Mouse (Mus musculus): ENCODE data around the gene Kif12.
A peak's percentile ranks its signal among the peaks of the same experiment; 100 is the strongest.

Gene Kif12

DNA sequence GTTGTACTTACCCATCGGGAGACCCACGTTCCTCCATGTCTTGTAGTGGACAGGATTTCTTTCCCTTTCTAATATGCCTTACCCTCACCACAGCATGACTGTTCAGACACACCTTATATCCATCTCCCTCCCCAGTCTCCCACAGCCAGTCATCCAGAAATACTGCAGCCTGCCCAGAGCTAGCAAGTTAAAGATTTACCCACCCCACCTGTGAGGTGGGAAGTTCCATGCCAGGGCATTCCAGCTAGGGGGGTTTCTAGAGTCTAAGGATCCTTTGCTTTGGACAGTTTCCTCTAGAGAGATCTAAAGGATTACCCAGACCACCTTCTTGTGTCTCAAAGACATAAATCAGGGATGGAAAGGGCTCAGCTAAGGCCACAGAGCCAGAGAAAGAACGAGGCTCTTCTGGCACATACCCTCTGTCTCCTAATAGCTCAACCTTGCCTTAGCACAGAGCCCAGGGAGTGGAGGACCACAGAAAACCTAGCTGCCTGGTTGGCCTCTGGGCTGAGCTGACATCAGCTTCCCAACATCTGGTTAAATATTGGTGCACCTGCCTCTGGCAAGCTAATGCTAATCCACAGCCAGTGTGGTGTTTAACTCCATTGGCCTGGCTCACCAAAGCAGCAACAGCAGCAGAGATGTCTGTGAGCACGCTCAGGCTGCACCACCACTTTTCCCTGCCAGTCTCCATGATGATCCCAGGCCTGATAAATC, at the start of gene Kif12:
TSS of gene Kif12 (minus strand) at position 163 of the 717 bp plus-strand sequence.
- DNase-seq (ENCODE audit: low spot score in 2 of 2): no peak

DNA sequence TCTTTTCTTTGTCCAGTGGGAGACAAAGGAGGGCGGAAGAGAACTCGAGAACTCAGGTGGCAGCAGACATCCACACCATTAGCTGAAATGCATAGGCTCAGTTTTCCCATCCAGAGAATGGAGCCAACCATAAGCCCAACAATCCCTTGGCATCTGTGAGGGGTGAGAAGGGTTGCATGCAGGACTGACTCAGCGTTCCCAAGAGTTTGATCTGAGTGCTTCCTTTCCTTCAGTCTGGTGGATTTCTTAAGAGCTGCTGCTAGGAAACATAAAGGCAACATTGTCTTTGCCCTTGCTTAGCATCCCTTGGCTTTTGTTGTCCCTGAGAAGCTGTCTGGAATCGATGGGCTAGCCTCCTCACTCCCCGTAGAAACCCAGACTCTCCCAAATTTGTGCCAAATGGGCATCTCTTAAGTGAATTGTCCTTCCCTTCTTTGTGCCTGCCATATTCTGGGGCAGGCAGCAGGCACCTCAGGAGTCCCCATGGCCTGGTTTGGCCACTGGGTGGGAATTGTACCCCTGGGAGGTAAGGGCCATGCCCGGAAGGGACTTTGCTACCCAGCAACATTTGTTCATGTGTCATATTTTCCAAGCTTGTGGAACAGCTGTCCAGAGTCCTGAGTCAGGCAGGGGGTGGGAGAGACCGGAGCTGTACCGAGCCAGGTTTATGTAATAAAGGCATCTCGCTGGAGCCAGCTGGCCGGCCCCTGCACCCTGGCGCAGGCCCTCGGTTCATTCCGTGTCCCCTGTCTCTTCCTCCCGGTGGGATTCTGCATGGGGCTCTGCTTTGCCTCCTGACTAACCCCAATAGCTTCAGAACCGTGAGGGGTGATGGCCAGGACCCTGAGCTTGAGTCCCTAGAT, 49.4 kb upstream of the Kif12 start:
- DNase-seq (ENCODE audit: low spot score in 2 of 2): no peak

DNA sequence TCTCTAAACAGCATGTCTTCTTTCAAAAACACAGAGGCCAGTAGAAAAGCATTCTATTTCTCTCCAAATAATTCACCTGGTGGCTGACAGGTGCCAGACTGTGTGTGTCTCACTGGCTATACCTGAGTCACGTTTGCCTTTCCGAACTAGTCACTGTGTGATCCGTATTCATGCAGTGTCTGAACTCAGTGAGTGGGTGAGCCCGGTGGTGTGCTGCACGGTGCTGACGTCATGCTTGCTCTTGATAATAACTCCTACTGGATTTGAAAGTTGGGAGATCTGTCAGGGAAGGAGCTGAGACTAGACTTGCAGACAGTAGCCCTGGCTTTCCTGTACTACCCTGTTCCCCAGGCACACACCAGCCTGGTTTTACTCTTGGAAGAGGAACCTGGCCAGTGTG, 47.7 kb upstream of the Kif12 start:
- no peak for DNase-seq (ENCODE audit: low spot score in 2 of 2)

DNA sequence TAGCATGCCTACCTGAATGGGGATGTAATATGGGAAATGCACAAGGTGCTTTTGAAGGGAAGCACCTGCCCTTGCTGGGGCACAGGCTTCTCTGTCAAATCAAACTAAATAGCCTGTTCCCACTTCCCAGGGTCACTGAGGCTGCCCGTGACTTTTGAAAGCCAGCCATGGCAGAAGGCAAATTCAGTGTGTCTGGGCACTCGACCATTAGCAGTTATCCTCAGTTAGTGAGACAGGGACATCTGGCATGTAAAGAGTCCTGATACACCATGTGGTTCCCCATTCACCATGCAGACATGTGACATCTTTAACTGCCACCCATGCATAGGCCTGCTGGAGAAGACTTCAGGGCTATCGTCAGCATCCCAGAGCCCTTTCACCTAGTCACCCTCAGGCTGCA, 47.1 kb upstream of the Kif12 start:
- DNase-seq (ENCODE audit: low spot score in 2 of 2): no peak

DNA sequence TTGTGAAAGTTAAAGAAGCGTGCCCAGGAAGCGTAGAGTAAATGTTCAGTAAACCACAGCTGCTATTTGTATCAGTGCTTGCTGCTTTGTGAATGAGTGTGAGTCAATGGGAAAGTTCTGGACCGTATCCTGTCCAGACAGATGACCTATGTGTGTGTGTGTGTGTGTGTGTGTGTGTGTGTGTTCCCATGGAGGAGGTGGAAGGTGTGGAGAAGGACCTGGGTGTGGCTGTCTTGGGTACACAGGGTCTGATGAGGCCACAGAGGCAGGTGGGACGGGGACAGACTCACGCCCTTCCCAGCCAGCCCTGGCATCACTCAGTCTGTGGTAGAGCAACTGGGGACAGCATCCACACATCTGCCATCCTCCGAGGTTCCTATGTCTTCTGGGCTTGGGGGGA, 45.6 kb upstream of the Kif12 start:
- no peak for DNase-seq (ENCODE audit: low spot score in 2 of 2)

DNA sequence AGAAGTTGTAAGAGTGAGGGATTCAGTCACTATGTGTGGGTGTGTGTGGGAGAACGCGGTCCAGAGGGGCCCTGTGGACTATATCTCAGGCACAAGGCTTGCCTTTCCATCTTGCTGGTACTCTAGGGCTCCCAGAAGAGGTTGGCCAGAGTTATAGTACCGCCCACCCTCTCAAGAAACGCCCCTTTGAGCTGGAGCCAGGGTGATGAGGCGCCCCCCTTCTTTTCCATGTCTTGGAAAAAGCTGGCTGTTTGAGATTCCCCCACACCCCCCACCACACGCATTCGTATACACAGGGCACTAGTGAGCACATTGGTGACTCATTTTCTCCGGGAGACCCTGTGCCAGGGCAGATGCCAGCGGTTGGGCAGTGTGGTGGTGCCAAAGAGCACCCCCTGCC, 44.6 kb upstream of the Kif12 start:
- DNase-seq (ENCODE audit: low spot score in 2 of 2): no peak

DNA sequence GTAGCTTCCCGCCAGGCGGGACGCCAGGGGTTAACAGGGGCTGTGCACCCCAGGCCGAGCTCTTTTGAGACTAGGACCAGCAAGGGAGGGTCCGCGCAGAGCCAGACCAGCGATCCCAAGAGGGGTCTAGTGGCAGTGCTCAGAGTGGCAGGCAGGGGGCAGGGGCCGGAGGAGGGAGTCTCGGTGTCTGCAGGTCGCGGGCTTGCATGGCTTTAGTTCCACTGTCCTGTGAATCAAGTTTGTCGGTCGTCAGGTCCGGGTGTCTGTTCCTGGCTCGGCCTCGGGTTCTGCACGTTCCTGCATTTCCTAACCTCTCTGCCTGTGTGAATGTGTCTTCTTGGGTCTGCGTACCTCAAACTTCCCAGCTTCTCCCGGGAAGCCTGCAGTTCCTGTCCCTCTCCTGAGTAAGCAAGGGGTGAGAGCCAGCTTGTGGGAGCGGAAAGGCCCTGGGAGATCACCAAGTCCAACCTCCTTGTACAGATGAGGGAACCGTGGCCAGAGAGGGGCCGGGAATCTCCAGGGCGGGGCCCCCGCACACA, 44.1 kb upstream of the Kif12 start:
- peak in 1 of 2 experiments; percentile 35 for DNase-seq (ENCODE audit: low spot score in 2 of 2)

DNA sequence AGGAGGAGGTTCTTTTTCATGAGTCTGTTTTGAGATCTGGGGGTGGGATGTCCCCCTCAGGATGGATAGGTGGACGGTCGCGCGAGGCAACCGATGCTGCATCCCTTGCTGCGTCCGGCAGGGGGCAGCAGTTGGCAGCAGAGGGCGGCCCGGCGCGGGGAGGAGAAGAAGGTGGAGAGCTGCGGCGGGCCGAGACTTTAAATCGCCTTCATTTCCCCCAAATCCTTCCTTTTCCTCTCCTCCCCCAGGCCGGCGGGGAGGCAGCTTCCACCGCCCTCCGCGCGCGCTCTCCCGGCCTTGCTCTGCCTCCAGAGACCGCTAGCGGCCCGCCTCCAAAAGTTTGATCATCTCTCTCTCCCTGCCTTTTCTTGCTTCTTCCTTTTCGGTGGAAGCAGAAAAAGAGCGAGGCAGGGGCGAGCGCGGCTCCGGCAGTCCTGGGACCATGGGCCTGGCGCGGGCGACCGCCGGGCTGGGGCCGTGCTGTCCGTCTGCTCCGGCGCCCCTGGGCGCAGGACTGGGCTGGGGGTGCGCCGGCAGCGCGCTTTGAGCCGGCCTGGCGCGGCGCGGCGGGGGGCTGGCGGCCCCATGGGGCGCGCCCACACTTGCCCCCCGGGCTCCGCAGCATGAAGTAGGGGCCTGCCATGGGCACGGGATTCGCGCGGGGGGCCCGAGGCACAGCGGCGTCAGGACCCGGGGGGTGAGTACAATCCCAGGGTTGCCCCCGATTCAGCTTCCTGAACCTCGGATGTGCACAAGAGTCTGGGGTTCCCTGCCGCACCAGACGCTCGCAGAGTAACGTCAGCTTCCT, 43.5 kb upstream of the Kif12 start:
- DNase-seq (ENCODE audit: low spot score in 2 of 2): peak; percentile 64 to 66

DNA sequence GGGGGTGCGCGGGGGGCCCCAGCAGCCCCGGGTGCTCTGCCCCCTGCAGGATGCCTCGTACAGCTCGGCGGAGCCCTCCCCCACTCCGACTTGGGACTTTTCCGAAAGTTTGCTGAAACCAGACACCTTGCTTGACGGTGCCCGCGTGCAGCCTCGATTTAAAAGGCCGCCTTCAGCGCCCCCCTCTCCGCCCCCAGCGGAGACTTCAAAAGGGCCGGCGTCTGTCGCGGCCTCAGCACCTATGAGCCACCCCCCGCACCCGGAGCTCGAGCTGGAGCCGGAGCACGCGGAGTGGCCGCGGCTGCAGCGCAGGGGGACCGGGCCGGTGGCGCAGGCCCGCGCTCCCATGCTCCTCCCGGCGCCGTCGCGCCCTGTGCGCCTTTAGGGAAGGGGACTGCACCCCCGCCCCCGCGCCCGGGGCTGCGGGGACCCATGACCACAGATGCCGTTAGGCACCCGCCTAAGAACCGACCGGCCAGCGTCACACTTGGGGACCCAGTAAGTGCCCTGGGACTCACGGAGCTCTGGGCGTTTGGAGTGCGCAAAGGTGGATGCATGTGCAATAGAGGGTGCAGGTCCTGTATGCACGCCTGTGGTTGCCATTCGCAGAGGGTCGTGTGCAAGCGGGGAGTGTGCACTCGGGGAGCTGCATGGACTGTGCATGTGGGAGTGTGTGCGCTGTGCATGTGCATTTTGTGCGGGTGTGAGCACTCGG, 42.1 kb upstream of the Kif12 start, which contains the start of gene Col27a1:
TSS of gene Col27a1 (plus strand) at position 98 of the 715 bp plus-strand sequence.
- no peak for DNase-seq (ENCODE audit: low spot score in 2 of 2)

DNA sequence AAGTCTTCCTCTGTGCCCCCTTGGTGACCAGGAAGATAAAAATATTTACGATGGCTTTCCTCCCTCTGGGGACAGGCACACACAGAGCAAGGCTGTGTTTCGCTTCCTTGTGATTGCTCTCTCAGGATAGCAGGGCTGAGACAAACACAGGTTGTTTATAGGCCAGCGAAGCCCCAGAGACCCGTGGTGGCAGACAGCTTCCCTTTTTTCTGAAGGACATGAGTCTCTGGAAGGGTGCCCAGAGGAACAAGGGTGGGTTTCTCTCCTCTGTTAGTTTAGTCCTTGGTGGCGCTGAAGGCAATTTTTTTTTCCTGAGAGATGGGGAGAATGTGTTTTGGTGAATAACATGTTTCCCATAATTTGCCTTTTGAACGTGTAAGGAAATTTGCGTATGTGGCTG, 33.7 kb upstream of the Kif12 start:
- no peak for DNase-seq (ENCODE audit: low spot score in 2 of 2)

DNA sequence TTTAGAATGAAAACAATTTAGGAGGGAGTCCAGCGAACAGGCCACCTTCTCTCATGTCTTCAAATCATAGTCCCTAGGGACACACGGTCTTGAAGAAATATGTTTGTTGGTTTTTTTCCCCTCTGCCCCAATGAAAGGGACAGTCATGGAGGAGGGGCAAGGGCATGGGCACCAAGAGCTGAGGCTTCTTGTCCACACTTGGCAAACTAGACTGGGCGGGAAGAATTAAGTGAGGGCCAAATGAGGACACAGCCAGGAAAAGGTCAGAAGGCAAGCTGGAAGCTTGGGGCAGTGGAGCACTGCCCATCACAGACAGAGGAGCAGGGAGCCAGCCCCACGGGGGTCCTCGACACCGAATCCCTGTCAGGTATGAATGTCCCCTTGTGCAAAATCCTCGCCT, 31.9 kb upstream of the Kif12 start:
- DNase-seq (ENCODE audit: low spot score in 2 of 2): no peak

DNA sequence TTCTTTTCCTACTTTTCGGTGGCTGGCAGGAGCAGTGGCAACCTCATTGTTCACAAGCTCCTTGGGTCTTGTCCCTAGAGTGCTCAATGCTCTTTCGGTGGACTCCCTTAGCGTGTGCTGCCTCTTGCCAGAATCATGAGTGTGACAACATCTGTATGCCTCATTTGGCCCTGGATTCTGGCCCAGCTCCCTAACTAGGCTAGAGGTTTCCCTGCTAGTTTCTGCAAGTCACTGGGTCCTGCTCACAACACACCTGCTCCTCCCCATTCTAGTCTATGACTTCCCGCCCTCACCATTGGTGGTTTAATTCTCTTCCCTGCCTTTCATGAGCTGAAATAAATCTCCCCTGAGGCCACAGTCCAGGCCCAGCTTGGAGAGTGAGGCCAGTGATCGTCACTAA, 27.4 kb upstream of the Kif12 start:
- DNase-seq (ENCODE audit: low spot score in 2 of 2): no peak

DNA sequence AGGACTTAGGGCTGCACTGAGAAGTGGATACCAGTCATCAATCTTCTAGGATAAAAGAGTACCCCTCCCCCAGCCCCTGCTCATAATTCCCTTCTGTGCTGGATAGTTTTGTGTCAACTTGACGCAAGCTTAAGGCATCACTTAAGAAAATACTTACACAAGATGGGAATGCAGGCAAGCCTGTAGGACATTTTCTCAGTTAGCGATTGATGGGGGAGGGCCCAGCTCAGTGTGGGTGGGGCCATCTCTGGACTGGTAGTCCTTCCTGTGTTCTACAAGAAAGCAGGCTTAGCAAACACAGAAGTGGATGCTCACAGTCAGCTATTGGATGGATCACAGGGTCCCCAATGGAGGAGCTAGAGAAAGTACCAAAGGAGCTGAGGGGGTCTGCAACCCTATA, 22.4 kb upstream of the Kif12 start:
- no peak for DNase-seq (ENCODE audit: low spot score in 2 of 2)

DNA sequence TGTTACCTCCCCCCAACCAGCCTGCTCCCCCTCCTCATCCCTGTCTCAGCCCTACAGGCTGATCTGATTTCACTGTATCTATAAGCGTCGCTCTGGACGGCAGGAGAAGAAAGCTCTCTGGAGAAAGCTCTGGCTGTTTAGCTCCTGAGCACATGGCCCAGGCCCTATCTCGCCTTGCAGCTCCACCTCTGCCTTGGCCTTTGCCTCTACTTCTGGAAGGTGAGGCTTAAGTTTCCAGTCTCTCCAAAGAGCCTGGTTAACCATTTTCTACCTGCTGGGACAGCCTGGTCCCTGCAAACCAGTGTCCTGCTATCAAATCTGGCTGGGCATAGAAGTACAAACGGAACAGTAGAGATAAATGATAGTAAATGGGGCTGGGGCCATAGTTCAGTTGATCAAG, 19.7 kb upstream of the Kif12 start:
- no peak for DNase-seq (ENCODE audit: low spot score in 2 of 2)

DNA sequence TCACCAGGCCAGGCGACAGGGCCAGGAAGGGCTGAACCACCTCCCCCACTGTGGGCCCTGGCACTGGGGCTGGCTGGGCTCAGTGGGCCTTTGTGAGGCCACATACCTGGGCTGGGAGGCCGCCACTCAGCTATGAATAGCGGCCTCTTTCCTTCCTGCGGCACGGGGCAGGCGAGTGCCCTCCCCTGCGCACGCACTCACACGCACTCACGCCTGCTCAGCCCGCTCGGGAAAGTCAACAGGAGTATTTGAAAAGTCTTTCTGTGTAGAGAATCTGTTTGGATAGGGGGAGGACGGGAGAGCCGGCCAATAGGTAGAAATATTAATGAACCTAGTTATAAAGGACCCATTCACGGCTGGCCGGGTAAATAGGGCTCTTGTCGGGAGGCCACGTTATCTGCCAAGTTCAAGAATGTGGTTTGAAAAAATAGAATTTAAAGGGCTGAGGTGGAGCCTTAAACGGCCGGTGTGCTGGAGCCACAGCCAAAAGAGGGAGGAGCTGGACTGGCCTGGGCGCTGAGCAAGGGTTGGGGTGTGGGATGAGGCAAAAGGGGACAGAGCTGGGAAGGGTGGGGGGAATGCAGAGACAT, 14.4 kb upstream of the Kif12 start:
- DNase-seq (ENCODE audit: low spot score in 2 of 2): no peak

DNA sequence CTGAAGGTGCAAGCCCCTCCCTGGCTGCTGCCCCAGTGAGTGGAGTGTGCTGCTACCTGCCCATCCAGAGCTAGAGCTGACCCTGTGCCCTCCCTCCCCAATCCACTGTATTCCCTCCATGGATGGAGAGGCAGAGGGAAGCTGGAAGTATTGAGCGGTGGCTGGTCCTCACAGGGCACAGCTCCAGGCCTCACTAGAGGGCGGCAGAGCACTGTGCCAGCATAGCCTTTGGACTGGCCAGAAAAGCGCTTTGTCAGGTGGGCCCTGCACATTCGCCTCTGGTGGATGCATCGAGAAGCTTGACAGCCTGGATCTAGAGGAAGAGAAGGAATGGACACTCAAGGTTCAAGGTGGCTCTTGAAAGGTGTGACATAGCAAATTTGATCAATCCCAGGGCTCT, 9.6 kb upstream of the Kif12 start:
- DNase-seq (ENCODE audit: low spot score in 2 of 2): peak in 1 of 2 experiments; percentile 11

DNA sequence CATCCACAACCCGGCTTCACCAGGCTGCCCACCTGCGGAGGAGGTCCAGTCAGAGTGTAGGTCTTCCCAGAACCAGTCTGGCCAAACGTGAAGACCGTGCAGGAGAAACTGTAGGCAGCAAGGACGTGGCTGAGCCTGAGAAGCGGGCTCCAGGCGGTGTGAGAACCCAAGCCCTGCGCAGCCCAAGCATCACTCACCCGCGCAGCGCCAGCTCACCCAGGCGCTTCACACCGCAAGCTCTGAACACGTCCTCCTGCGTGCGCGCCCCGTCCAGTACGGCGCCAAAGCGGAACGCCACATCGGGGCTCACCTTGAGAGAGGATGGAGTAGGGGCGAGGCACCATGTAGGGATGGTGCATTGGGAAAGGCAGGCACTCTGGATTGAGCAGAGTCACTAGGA, 809 bp downstream of the Kif12 start:
- no peak for DNase-seq (ENCODE audit: low spot score in 2 of 2)

DNA sequence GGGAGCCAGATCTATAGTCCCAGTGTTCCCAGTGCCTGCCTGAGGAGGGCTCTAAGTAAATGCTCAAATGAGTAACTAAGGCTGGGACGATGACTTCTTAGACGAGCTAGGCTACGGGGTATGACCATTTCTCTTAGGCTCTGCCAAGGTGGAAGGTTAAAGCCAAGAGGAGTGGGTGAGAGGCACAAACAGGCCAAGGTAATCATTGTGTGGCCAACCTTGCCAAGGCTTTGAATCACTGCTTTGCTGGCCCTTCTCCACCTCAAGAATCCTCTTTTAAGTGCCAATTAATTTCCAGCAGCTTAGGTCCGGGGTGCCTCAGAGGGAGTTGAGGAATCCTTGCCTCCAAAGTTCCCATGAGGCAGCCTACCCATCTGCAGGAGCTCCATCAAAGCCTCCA, 1.9 kb downstream of the Kif12 start:
- no peak for DNase-seq (ENCODE audit: low spot score in 2 of 2)

DNA sequence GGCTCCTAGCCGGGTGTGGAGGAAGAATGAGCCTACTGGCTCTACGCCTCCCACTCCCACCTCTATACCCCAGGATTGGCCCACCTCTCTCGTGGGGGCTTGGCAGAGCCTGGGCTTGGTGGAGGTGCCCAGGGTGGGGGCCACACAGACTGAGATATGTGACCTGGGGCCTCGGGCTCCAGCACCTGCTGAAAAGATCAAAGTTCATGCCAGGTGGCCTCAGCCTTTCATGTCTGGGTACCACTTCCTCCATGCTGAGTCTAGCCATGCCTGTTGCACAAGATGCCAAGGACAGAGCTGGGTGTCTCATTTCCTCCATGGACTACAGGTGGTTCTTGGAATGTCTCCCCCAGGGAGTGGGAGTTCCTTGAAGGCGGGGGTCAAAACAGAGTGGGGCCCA, 5.6 kb downstream of the Kif12 start:
- no peak for DNase-seq (ENCODE audit: low spot score in 2 of 2)

DNA sequence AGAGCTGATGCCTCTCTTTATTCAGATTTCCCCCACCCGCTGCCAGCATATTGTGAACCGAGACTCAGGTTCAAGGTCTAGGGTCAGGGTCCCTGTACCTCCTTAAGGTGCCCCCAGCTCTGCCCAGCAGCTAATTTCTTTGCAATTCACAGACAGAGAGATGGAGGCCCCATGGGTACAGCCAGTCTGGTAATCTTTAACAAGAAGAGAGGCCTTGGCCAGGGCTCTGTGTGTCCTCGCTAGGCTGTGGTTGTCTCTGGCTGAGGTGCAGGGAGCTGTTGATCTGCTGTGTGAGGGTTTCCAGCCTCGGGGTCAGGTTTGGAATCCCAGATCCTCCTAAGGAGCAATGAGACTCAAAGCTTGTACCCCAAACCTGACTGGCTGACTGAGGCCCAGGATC, 6.3 kb downstream of the Kif12 start:
- DNase-seq (ENCODE audit: low spot score in 2 of 2): no peak
